Mouse (Mus musculus) thymus, postnatal 25 days (tissue): ENCODE measurements at regions not wholly inside any gene's neighbourhood (a gene's known extent, or its start where the extent isn't known, plus 50 kb on each side); places are given as distances from the start of the nearest gene placed in this dataset.

Source experiments
- DNase-seq: peaks from one replicate; pipeline ENCODE4 v3.0.0; 2022

DNA sequence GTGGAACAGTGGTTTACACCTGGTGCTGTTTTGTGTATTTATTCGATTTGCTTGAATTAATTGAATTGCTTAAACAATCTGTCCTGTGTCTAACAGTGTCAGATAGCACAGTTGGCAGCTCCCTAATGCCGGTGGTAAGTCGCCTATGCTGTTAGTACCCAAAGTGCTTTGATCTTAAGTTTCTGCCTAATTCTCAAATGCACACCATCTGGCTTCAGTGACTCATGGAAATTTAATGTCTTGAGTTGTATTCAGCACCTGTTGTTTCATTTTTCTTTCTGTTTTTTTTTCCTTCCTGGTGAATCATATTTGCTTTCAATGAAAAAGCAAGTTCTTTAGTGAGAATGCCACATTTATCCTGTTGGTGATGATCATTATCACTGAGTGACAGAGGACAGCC is 201.7 kb upstream of the Nrip1 start:
- peak; percentile 25 for DNase-seq

DNA sequence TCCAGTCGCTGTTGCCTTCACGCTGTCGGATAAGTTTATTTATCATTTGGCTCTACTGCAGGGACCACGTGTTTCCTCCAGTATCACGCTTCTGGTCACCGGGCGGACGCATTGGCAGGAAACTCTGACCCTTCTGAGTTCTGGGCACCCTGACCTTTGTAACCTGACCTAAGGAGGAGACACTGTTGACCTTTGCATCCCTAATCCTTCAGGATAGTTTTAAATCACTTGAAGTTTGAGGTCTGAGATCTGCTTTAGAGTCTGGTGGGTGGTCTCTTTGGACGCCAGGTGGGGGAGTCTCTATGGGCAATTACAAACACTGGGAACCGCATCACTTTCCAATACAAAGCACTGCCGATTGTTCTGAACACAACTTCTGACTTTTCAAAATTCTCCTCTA is 192.6 kb upstream of the Nrip1 start:
- DNase-seq: no peak

DNA sequence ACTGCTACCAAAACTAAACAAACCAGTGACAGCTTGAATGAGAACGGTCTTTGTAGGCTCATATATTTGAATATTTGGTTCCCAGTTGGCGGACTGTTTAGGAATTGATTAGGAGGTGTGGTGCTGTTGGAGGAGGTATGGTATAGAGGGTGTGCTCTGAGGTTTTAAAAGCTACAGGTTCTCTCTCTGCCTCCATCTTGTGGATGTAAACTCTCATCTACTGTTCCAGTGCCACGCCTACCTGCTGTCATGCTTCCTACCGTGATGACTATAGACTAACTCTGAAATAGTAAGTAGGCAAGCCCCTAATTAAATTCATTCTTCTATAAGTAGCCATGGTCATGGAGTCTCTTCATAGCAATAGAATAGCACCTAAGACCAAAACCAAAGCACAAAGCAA is 181.2 kb upstream of the Nrip1 start:
- DNase-seq: no peak

DNA sequence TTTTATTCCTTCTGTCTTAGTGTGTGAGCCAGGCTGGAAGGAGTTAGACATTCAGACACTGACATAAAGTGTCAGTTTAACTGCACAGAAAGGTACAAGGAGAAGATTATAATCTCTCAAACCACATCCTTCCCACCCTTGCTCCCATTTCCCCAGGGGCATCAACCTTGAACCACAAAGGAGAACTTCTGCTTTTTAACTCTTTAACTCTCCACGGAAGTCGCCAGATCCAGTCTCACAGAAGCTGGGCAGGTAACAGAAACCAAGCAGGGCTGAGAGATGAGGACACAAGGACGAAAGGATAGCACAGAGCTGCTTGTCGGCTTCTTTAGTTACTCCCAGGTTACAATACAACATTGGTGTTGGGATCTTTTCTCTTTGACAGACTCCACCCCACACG is 176.0 kb upstream of the Nrip1 start:
- peak; percentile 66 for DNase-seq

DNA sequence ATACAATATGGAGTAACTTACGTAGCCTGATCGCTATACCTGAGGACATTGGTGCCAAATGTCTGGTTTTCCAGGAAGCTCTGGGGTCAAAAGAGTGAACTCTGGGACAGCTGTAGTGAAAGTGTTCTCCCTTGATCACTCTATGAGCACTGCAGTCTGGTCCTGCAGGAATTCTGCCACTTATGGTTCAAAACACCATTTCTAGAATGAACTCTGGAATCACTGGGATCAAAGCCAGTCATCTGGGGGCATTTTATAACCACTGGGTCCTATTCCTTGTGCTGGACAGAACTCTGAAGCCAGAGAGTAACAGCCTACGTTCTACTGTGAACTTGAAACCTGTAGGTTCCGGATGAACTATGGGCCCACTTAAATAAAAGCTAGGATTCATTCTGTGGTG is 173.5 kb upstream of the Nrip1 start:
- DNase-seq: no peak

DNA sequence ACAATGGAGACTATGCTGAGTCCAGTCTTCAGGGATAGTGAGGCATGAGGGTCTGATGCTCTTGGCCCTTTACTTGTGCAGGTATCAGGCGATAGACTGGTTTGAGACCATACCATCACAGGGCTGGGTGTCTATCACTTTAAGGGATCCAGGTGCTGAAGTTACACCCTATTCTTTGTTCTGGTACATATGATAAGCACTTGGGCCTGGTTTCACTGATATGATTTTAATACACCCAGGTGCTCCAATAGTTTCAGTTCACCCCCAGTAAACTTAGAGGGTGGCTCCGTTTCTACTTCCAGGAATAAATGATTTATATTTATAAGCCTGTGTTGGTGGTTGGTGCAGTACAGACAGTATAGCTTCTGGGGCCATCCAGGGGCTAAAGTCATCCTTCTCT is 173.0 kb upstream of the Nrip1 start:
- no peak for DNase-seq

DNA sequence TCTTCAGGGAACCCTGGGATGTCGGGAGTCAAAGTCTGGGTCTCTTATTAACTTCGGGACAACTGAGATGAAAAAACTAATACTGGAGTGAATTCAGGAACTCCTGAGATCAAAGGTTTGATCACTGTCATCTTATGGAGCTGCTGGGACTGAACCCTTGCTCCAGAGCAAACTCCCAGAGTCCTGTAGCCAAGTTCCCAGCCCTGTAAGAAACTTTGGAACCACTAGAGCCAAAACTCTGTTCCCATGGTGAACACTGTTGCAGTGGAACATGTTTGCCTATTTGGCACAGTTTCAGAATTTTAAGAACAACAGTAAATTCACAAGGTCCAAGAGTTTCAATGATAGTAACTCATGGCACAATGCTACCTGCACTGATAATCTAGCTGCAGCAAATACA is 172.3 kb upstream of the Nrip1 start:
- no peak for DNase-seq

DNA sequence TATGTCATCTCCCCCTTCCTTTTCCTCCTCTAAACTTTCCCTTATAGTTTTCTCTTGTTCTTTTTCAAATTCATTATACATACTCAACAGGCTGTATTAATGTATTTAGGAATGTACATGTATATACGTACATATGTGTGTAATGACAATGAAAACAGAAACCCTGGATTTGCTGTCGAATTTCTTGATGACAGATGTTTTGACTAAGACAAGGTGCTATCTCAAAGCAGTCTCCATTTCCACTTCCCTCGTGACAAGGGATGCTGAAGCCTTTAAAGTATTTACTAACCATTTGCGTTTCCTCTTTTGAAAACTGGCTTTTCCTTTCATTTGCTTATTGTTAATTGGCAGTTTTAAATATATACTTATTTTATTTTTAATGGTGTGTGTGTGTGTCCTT is 171.3 kb upstream of the Nrip1 start:
- DNase-seq: no peak

DNA sequence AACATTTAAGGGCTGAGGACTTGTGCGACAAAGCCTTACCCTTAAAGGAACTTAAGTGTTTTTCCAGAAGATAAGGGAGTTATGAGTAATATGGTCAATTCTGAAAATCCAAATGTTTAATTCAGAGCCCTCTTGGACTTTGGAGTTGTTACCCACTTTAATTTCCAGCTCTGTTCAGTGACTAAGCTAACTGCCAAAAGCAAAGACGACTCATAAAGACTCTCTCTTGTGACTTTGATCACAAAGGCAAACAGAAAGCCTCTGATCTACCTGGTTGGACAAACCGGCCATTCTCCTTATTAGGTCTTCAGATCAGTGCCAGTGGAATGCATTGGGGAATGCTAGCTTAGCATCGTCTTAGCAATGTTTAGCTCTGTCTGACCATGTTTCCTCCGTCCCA is 167.3 kb upstream of the Nrip1 start:
- DNase-seq: no peak

DNA sequence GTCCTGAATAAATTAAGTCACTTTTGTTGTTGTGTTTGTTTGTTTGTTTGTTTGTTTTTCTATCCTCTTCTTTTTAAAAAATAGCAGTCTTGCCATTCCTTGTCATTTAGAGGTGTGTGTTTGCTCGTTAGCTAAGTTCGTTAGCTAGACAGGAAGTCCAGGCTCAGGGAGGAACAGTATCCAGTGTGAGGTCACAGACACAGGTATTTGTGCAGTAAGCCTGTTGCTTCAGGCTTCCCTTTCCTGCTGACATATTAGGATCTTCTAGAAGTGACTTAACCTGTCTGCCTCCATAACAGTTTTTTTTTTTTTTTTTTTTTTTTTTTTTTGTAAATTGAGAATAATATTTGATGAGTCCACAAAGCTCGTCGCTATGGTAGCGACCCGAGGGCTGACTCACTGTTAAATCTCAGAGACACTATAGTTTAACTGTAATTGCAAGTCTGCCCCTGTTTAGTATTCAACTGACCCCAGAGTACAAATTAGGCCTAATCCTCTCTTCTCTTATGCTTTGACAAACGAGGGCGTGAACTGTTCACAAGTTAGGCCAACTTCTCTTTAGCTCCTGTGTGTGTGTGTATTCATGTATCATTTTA is 166.8 kb upstream of the Nrip1 start:
- no peak for DNase-seq

DNA sequence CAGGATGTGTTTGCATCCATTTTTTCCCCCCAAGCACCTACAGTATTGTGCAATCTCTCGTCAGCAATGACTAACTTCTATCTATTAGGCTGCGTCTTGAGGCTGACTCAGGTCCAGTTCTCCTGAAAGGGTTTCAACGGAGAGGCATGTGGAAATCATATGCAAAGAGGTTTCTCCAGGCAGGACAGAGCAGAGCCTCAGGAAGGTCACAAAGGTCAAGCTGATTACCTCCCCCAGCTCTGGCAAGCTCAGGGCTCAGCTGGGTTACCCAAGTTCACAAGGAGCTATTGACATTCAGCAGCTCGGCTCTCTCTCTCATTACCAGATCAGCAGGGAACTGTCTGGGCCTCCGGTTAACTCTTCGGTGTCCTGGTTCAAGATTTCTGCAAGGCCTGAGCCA is 166.0 kb upstream of the Nrip1 start:
- no peak for DNase-seq

DNA sequence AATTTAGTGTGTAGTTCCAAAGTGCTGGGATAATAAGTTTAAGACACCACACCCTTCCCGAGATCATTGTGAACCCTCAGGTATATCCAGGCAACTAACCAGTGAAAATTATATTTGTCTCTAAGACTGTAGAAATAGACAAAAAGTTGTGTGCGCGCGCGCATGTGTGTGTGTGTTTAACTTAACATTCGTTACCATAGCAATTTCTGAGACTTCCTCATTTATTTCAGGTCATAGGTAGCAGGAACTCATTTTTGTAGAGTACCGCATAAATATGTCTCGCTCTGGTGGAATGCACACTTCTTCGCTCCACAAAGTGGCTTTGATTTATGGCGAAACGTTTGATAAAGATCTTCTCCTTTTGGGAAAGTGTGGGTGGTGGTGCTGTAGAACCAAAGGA is 164.2 kb upstream of the Nrip1 start:
- DNase-seq: no peak

DNA sequence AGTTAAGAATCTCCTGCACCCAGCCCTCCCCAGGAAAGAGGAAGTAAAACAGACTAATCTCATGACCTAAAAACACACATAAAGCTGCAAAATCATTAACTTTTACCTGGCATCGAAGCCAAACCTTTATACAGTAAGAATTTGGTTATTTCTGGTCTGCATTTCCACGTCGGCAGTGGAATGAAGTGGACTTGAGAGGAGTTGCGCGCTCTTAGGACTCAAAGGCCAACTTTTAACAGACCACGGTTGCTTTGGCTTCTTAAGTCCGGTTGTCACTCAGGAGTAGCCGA is 159.2 kb upstream of the Nrip1 start:
- no peak for DNase-seq

DNA sequence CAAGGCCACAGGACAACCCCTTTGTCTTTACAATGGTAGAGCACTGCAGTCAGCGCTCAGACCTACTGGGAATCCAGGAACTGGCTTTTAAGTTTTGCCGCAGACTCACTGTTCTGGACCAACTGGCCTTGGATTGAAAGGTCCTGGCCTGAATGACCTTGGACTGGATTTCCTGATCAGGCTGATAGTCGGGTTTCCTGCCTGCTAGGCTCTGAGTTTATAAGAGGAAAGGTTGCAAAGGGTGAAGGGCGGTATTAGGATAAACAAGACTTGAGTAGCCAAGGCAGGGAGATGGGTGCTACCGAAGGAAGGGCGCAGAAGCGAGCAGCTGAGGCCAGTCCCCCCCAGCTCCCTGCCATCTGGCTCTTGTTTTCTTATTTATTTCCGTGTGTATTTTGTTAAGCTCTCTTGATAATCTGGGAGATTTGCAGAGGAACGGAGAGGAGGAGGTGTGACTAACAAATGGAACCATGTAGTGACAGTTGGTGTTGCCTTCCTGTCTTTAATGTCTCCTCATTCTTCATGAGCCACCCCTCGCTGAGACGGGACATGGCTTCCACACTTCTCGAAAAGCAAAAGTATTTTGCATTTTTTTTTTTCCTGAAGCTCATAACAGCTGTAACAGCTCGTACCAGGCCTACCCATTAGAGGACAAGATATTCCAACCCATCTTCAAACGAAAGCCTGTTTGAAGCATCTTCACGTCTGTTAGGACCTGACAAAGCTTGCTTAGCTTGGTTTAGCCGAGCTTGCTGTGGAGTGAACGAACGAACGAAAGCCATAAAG is 158.7 kb upstream of the Nrip1 start:
- peak; percentile 43 for DNase-seq

DNA sequence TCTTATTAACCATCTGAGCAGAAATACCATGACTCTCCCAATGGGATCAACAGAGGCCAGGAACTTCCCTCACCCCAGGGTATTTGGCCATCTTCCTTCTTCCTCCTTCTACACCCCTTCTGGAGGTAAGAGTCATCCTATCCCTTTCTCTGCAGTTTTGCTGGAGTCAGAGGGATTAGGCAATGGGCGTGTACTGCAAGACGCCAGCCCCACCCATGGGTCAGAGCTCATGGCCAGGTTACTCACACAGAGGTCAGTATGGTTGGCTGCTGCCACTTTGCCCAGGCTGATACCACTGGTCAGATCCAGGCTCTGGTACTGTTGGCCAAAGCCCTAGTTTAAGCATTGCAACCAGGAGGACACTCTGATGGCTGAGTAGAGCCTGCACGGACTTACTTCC is 157.3 kb upstream of the Nrip1 start:
- no peak for DNase-seq

DNA sequence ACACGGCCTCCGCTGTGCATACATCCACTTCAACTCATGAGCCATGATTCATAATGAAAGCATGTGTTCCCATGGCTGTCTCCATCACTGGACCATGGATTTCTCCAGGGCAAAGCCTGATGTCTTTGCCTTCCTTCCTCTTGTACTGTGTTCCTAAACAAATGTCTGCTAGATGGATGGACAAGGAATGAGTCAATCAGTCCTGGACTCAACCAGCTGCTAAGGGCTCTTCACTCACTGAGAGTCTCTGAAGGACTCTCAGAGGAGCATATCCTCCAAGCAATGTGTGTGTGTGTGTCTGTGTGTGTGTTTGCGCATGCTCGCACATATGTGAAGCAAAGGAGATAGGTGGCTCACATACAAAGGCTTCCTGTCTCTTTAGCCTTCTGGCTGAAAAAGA is 156.0 kb upstream of the Nrip1 start:
- no peak for DNase-seq

DNA sequence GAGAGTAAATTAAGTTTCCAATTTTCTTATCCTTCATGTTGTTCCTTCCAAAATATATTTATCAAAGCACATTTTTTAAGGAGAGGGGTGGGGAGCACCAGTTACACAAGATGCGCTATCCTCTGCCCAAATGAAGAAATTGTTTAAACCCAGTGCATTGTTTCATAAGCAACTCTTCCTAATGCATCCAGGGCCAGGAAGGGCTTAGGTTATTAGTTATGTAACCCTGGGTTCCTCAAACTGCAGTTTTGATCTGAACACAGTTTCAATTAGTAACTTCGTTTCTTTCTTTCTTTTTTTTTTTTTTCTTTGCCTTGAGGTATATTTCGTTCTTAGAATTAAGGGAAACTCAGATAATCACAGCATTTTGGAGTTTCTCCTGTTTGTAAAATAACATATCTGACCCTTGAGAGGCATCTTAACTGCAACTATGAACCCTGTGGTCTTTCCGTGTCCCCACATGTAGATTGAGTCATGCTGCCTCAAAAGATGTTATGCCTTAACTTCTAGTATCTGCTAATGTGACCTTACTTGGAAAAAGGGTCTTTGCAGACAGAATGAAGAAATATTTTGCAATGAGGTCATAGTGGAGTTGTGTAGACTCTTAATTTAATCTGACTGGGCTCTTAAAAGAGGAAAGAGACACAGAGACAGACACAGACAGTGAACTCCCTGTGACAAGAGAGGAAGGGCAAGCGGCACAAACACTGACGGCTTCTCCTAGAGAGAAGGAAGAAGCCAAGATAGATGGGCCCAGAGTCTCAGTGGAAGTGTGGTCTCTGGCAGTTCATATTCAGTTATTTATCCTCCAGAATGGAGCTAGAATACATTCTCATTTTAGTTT is 153.7 kb upstream of the Nrip1 start:
- no peak for DNase-seq

DNA sequence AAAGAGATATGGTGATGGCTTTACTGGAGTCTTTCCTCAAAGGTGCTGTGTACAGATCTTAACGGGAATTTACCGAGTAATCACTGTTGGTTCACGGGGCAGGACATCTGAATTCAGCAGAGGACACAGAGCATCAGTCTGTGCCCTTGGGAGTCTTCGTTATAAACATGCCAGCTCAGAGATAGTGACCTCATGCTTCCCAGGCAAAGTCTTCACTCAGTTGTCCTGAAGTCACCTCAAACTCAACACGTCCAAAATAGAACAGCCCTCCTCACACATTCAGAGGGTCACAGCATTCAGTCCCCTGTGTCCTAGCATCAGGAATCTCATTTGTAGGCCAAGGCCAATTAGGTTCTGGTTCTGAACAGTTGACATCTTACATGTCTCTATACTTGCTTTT is 151.9 kb upstream of the Nrip1 start:
- no peak for DNase-seq

DNA sequence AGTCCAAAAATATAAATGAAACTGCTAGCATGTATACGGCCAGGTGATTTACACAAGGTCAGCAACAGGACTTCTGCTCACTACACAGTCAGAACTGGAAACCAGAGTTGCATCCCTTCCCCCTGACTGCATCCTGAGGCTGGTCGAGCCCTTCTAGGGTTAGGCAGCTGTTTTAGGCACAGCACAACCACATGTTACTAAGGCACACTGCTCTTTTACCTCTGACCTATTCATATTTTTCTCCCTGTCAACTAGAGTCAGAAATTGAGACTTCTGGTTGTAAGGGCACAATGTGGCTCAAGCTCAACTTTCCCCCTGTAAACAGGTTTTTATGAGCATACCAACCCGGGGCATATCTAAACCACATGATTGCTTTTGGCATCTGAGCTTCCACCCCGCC is 151.3 kb upstream of the Nrip1 start:
- no peak for DNase-seq

DNA sequence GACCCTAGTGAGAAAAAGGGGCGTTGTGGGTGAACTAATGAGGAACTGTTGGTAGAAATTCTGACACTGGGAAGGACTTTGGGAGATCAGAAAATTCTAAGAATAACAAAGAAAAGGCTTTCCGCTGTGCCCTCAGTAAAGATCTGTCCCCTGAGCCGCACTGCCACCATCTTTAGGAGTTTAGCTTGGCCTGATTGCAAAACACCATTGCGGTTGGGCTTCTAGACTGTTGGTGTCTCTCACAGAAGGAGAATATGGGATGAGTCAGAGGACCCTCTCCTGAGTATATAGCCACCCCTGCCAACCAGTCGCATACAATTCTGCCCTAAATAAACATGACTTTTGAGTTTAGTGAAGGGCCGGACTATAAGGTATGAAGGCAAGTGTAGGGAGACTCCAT is 147.5 kb upstream of the Nrip1 start:
- DNase-seq: no peak

DNA sequence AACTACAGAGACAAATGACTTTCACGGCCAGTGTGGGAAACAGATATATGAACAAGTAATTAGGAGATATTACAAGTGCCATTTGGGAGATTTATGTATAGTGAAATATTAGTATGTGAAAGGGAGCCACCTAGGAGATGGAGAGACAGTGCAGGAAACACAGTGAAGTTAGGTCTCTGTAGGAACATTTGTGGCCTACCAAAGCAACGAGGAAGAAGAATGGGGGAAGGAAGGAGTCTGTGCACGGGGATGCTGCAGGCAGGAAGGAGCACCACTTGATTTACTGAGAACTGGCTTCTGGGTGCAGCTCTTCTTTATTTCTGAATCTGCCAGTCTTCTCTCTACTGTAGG is 147.0 kb upstream of the Nrip1 start:
- no peak for DNase-seq

DNA sequence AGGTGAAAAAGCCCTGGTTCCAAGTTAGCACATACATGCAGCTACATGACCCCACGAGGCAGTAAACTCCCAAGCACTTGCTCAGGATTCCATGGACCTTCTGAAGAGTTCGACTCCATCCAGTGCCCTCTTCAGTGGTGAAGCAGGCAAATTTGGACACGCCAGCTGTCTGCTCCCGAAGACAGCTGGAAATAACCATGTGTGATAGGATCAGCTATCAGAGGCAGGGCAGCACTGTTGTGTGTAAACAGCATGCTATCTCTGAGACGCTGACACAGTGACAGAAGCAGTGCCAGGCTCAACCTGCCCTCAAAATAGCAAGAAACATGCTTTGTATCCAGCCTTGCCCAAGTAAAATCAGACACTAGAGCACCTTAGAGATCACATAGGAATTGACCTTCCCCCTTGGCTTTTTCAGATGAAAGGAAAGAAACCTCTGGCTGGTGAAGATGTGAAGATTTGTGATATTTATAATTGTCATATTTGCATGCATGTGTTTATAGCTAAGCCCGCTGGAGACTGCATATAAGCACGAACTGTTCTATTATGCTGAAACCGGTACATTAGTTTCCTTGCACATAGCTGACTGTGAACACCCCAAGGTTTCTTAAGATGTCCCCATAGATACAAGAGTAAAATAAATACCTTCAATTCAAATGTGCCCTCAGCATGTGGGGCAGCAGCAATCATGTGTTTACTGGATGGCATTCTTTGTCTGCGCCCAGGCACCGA is 146.4 kb upstream of the Nrip1 start:
- no peak for DNase-seq

DNA sequence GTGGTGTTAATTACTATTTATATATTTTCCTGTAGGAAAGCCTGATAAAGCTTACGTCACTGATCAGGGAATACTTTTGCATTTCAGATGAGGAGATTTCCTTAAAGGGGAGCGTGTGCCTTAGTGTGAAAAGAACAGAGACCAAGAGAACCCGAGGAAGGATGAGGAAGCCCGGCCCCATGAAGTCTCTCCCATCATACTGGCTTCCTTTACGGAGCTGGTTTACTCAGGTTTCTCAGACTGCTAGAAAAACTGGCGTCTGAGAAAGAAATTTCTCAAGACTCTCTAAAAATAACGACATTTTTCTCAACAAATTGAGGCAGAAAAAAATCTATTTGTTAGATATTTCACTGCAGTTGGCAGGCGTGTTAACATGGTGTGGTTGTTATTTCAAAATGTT is 137.2 kb upstream of the Nrip1 start:
- no peak for DNase-seq

DNA sequence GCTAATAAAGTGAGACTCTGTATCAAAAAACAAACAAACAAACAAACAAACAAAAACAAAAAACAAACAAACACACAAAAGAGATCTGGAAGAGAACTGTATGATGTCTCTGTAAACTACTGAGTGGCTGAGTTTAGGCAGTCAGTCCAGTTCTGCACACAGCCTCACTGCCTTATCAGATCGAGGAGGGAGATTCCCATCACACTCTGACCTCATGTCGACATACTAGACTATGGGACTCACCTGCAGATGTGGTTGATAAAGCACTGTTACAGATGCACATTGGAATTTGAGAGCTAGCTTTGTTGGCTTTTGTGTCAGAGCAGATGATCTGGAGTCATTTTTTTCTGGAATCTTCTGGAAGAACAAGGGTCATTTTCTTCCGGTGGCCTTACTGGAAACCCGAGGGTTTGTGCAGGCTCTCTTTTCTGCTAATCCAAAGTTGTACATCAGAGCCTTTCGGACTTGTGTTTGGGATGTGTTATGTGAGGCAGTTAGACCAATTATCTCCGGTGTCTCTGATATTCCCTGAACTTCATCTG is 135.6 kb upstream of the Nrip1 start:
- no peak for DNase-seq
